Mouse (Mus musculus) kidney, adult 2 months (tissue): ENCODE measurements around the gene Dlat. TPM values are rescaled to one million over a fixed set of nuclear protein-coding genes. Genes with fewer than 3 reads are reported as not detected.
A peak's percentile ranks its signal among the peaks of the same experiment; 100 is the strongest.

Source experiments
- DNase-seq: peaks from one replicate; pipeline ENCODE4 v3.0.0; 2021
- H3K27ac ChIP-seq: fragments of 200-500 bp; 2 replicates; pipeline ENCODE4 v1.5.1; 2012; ENCODE audit warnings: low read depth, low read length, control low read depth, inconsistent platforms; ENCODE audit not compliant: insufficient read depth
- H3K27me3 ChIP-seq: fragments of 200-500 bp; replicated peaks from 2 replicates; pipeline ENCODE4 v1.6.1; 2012; ENCODE audit warnings: mild to moderate bottlenecking, moderate library complexity, low read length, inconsistent platforms; ENCODE audit not compliant: control insufficient read depth, insufficient read depth
- H3K36me3 ChIP-seq: fragments of 200-500 bp; 2 replicates; pipeline ENCODE4 v1.6.1; 2012; ENCODE audit warnings: mild to moderate bottlenecking, moderate library complexity, low read length, inconsistent platforms; ENCODE audit not compliant: control insufficient read depth, insufficient read depth
- H3K4me1 ChIP-seq: fragments of 200-500 bp; 2 replicates; pipeline ENCODE4 v1.6.1; 2011; ENCODE audit warnings: low read length; ENCODE audit not compliant: control insufficient read depth, insufficient read depth
- H3K4me3 ChIP-seq: fragments of 200-500 bp; 2 replicates; pipeline ENCODE4 v1.5.1; 2011; ENCODE audit warnings: mild to moderate bottlenecking, low read depth, low read length, control low read depth; ENCODE audit not compliant: insufficient read depth
- CTCF ChIP-seq: fragments of 200-500 bp; conservative IDR thresholded peaks from 2 replicates; pipeline ENCODE4 v1.5.1; 2011; ENCODE audit warnings: low read depth, mild to moderate bottlenecking, control low read depth, low read length, moderate library complexity, mixed read lengths; ENCODE audit not compliant: insufficient read depth, insufficient read length
- POLR2A ChIP-seq: fragments of 200-500 bp; IDR thresholded peaks from one replicate; pipeline ENCODE4 v1.6.1; 2011; ENCODE audit warnings: low read depth, low read length, control low read depth
- WGBS: fragments of 180-500 bp; shearing (Covaris S2); methylation state at CpG from one replicate; pipeline ENCODE4 v1.1.7; 2018; 5-methylcytosine and 5-hydroxymethylcytosine counted together
- polyA plus RNA-seq: library from polyadenylated mRNA; depleted of rRNA; stranded (reverse); fragments of >200 nt; gene quantifications from 2 replicates; pipeline ENCODE4 v1.2.3, GENCODE M21; 2012

The Dlat gene
- polyA plus RNA-seq, 1 experiment = 70.8 TPM

DNA sequence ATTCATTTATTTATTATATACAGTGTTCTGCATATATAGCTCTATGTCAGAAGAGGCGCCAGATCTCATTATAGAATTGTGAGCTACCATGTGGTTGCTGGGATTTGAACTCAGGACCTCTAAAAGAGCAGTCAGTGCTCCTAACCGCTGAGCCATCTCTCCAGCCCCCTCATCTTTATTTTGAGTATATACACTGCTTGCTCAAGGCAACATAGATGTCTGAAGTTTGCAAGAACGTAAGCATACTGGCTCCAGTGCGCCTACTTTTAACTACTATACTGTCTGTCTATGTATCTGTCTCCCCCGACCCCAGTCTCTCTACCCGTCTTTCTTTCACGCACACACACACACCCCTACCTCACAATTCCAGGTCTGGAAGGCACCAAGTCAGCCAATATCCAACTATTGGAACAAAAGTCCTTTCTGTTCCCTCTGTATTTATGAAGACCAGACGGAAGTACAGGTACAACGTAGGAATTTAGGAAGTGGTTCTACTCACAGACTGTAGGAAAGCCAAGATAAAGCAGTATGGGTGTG is 41.7 kb downstream of the Dlat start:
- H3K27ac ChIP-seq = no peak overlapping the region
- H3K27me3 ChIP-seq = no peaks in the 10 kb centered on the region
- TF ChIP-seq POLR2A = no peak
- TF ChIP-seq CTCF = no peak
- H3K4me3 ChIP-seq = no peak overlapping the region
- 56% methylated on average over 9 of the region's 9 CpGs for WGBS
- H3K36me3 ChIP-seq = no peaks in the 10 kb centered on the region; the same call in 1 of the 2 replicates
- H3K4me1 ChIP-seq = peaks cover 5% of the 10 kb centered on the region; the same call in 1 of the 2 replicates
- no peak for DNase-seq

DNA sequence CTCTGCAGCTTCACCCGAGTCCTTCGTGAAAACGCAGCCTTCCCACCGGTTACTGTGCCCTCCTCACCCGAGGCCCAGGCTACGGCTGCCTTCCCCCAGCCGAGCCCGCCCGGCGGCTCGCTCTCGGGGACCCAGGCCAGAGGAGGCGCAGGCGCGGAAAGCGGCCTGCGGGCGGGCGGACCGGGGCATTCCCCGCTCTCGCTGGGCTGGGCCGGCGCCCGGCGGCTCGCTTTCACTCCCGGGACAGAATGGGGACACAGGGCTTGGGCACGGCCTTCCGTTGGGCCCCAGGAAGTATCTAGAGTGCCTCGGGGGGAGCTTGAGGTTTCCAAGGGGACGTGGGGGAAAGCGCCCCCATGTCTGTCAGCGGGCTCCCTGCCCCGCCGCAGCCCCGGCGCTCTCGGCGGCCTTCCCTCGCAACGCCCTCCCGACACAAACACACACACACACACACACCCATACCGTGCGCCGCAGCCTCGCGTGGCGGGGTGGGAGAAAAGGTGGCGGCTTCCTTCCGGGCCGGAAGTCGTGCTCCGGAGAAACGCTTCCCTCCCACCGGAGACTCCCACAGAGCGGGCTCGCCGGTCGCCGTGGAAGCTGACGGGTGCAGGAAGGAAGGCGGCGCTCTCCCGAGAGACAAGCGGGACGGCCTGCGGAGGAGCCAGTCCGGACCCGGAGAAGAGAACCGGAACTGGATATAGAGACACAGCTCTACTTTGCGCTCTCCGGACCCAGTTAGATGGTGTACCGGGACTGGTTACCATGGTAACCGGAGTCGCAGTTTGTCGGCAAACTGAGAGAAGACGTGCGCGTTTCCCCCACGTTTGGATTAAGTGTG is 42.6 kb downstream of the Dlat start, which contains the start of the genes Pih1d2 and Nkapd1:
Gene Pih1d2 (plus strand): TSS at position 556 of the 838 bp plus-strand sequence.
Gene Nkapd1 (minus strand): TSS at position 699 of the 838 bp plus-strand sequence.
- DNase-seq = peak; percentile 95
- H3K27ac ChIP-seq = peak within 1 kb of the TSS; percentile 73
- H3K4me3 ChIP-seq = peak within 1 kb of the TSS; percentile 88
- no peaks in the 10 kb centered on the region; the same call in 1 of the 2 replicates for H3K36me3 ChIP-seq
- under 1% methylated on average over 79 of the region's 81 CpGs for WGBS
- peaks cover 5% of the 10 kb centered on the region; the same call in 1 of the 2 replicates for H3K4me1 ChIP-seq
- no peaks in the 10 kb centered on the region for H3K27me3 ChIP-seq
- TF ChIP-seq POLR2A = no peak
- TF ChIP-seq CTCF = no peak

DNA sequence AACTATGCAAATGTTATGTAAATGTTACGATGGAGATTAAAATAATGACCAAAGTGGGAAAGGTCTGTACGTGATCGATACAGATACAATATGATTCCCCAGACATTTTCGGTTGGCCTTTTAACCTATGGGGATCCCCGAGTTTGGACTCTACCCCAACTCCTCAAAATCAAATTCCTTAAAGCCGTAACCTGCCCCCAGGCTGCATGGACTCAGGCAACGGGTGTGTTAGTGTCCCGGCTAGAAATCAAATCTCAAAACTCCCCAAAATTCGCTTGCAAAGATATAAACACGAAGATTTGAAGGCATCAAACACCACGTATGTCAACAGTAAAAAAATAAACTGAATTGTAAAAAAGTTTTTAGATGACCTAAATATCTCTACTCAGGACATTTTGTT is 43.4 kb downstream of the Dlat start:
- Histone ChIP-seq H3K27ac (no peak overlapping the region), H3K27me3 (no peaks in the 10 kb centered on the region), H3K36me3 (no peaks in the 10 kb centered on the region; the same call in 1 of the 2 replicates), H3K4me3 (peak overlapping the region; percentile 88), H3K4me1 (peaks cover 5% of the 10 kb centered on the region; the same call in 1 of the 2 replicates)
- no peak for DNase-seq
- 32% methylated on average over 11 of the region's 11 CpGs for WGBS
- no peak for TF ChIP-seq CTCF
- no peak for TF ChIP-seq POLR2A

DNA sequence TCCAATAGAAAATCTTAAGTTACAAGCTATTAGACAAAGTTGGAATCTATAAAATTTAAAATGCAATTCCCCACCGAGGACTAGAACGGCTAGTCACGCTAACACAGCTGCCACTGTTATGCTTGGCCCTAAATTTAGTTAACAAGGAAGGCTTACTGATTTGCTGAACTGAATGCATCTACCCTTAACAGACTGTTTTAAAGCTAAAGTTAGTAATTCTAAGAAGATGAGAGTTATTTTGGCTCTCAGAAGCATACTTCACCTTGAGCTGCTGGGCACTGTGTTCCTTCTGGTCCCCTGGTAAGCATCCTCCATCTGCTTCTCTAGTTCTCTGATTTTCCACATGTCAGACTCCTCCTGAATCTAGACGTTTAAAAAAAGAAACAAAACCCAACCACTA is 47.5 kb downstream of the Dlat start:
- no peak for TF ChIP-seq CTCF
- TF ChIP-seq POLR2A = no peak
- H3K27me3 ChIP-seq = no peaks in the 10 kb centered on the region
- 75% methylated on average over 4 of the region's 4 CpGs for WGBS
- DNase-seq = no peak
- no peaks in the 10 kb centered on the region; the same call in 1 of the 2 replicates for H3K36me3 ChIP-seq
- H3K27ac ChIP-seq = no peak overlapping the region
- no peak overlapping the region for H3K4me3 ChIP-seq
- H3K4me1 ChIP-seq = peaks cover 5% of the 10 kb centered on the region; the same call in 1 of the 2 replicates

- under 1% methylated on average over 6 of the region's 6 CpGs for WGBS
- H3K27me3 ChIP-seq = no peaks in the 10 kb centered on the region
- DNase-seq = no peak
- peak overlapping the region; percentile 83 for H3K4me3 ChIP-seq
- H3K36me3 ChIP-seq = no peaks in the 10 kb centered on the region; the same call in 1 of the 2 replicates
- H3K4me1 ChIP-seq = peaks cover 6% of the 10 kb centered on the region
- H3K27ac ChIP-seq = peak overlapping the region; percentile 87
- TF ChIP-seq CTCF = no peak
- no peak for TF ChIP-seq POLR2A
Observed at GRCm38 (mm10) chr9:50604338-50604737, 55.2 kb downstream of the Dlat start.

DNA sequence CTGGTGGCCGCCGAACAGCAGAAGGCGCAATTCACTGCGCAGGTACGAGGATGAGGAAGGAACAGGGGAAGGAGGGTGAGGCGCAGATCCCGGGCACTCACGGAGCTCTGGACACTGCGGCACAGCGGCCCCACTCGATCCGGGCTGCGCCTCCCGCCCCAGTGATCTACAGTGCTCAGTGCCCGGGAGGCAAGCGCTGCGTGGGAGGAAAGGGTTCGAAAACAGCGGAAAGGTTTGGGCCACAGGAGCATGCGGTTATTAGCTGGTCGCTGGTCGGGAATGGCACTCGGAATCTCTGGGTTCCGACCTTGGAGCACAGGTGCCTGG is 55.6 kb downstream of the Dlat start:
- under 1% methylated on average over 24 of the region's 24 CpGs for WGBS

DNA sequence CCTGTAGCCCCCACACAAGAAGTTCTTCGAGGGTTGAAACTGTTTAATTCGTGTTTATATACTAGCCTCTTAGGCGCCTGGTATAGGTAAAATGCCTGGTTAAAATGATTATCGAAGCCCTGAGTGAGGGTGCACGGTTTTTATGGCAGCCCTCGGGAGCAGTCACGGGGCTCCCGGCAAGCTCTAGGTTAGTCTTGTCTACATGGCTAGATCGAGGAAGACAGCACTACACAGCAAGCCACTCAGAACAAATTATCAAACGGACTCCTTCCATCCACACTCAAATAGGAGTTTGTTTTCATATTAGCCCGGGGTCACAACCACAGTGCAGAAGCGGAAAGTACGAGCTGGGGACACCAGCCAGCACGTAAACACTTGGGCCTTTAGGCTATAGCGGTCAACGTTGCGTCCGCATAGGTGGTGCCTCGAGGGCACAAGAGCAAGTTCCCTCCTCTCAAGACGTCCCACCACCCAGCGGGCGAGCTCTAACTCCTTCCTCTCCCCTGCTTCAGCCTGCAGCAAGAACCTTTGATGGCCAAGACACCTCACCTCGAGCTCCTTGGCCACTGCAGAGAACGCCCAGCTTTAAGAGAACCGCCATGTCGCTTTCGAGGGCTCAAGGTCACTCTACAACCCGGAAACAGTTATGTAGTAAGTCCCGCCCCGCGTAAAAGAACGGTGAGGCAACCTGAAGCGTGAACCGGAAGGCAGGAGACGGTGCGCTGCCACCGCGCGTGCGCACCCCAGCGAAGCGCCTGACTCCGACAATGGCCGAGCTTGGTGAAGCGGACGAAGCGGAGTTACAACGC is 56.2 kb downstream of the Dlat start, which contains the start of the genes Sdhd and Timm8b:
Gene Sdhd (minus strand): TSS at position 624 of the 809 bp plus-strand sequence.
Gene Timm8b (plus strand): TSS at position 722 of the 809 bp plus-strand sequence.
- TF ChIP-seq CTCF (no peak), POLR2A (no peak)
- H3K4me1 ChIP-seq = peaks cover 6% of the 10 kb centered on the region
- H3K27me3 ChIP-seq = no peaks in the 10 kb centered on the region
- peak within 1 kb of the TSS; percentile 83 for H3K4me3 ChIP-seq
- peak within 1 kb of the TSS; percentile 92 for H3K27ac ChIP-seq
- H3K36me3 ChIP-seq = peaks cover 3% of the 10 kb centered on the region
- under 1% methylated on average over 48 of the region's 48 CpGs for WGBS
- DNase-seq = peak; percentile 98

More for the DNA sequence above, 55.6 kb downstream of the Dlat start:
- TF ChIP-seq POLR2A = no peak
- 0 out of 2 replicates have a peak, but pooled peaks have one; percentile 11 for TF ChIP-seq CTCF
- Histone ChIP-seq H3K27ac (peak overlapping the region; percentile 87), H3K36me3 (no peaks in the 10 kb centered on the region; the same call in 1 of the 2 replicates), H3K4me3 (peak overlapping the region; percentile 83), H3K27me3 (no peaks in the 10 kb centered on the region), H3K4me1 (peaks cover 6% of the 10 kb centered on the region)
- DNase-seq = no peak
